Mouse (Mus musculus) stomach, embryonic 16.5 days (tissue): ENCODE results near the gene Pde4d. TPM values are rescaled to one million over a fixed set of nuclear protein-coding genes. Genes with fewer than 3 reads are reported as not detected.

Source experiments
- ATAC-seq: fragments of 200-750 bp; cut with Nextera tagmentation; 2 replicates; pipeline ENCODE4 v1.8.0; 2017; ENCODE audit warnings: moderate number of reproducible peaks, moderate TSS enrichment; ENCODE audit not compliant: insufficient read depth, low FRiP score
- H3K27ac ChIP-seq: fragments of 300-500 bp; sonication (generic); 2 replicates; pipeline ENCODE4 v1.5.1; 2014; ENCODE audit warnings: low read length
- H3K27me3 ChIP-seq: fragments of 300-500 bp; sonication (generic); 2 replicates; pipeline ENCODE4 v1.6.1; 2014; ENCODE audit warnings: low read length, control low read depth, mixed read lengths; ENCODE audit not compliant: control insufficient read depth, insufficient read depth
- H3K36me3 ChIP-seq: fragments of 300-500 bp; sonication (generic); 2 replicates; pipeline ENCODE4 v1.6.1; 2014; ENCODE audit warnings: low read length; ENCODE audit not compliant: control insufficient read depth, insufficient read depth
- H3K4me1 ChIP-seq: fragments of 300-500 bp; sonication (generic); 2 replicates; pipeline ENCODE4 v1.6.1; 2014; ENCODE audit warnings: low read length, control low read depth, mixed read lengths; ENCODE audit not compliant: control insufficient read depth, insufficient read depth
- H3K4me2 ChIP-seq: fragments of 300-500 bp; sonication (generic); 2 replicates; pipeline ENCODE4 v1.6.1; 2014; ENCODE audit warnings: low read depth, low read length, mixed read lengths
- H3K4me3 ChIP-seq: fragments of 300-500 bp; sonication (generic); replicated peaks from 2 replicates; pipeline ENCODE4 v1.5.1; 2014; ENCODE audit warnings: mild to moderate bottlenecking, low read length
- H3K9ac ChIP-seq: fragments of 300-500 bp; sonication (generic); 2 replicates; pipeline ENCODE4 v1.6.1; 2014; ENCODE audit warnings: low read length
- H3K9me3 ChIP-seq: fragments of 300-500 bp; sonication (generic); replicated peaks from 2 replicates; pipeline ENCODE4 v1.6.1; 2016; ENCODE audit warnings: low read length, control low read depth; ENCODE audit not compliant: control insufficient read depth
- WGBS: fragments of 180-500 bp; shearing (Covaris S2); extraction: QIAGEN DNeasy Blood & Tissue Kit; methylation state at CpG from one replicate; pipeline ENCODE4 v1.1.7; 2014; 5-methylcytosine and 5-hydroxymethylcytosine counted together
- polyA plus RNA-seq: library from polyadenylated mRNA; unstranded; fragments of >200 nt; fragmentation: Nextera tagmentation; extraction: Ambion mirVana; gene quantifications from 2 replicates; pipeline ENCODE4 v1.2.1, GENCODE M21; 2015

Pde4d gene
- polyA plus RNA-seq, 1 experiment from 2014 or later: 22.1 TPM

- 82% methylated on average over 4 of the region's 4 CpGs for WGBS
- no peak overlapping the region for H3K27ac ChIP-seq
Measured at GRCm38 (mm10) chr13:109508472-109508871, 1058.7 kb downstream of the Pde4d start.

GRCm38 (mm10) chr13:109518194-109518593 lies 1068.4 kb downstream of the Pde4d start:
- Histone ChIP-seq H3K4me1 (no peaks in the 10 kb centered on the region), H3K4me2 (no peak overlapping the region), H3K36me3 (no peaks in the 10 kb centered on the region), H3K4me3 (no peak overlapping the region), H3K9me3 (no peaks in the 10 kb centered on the region), H3K27me3 (no peaks in the 10 kb centered on the region), H3K27ac (no peak overlapping the region), H3K9ac (no peak overlapping the region)
- no peak for ATAC-seq
- 97% methylated on average over 1 of the region's 1 CpGs for WGBS

More at GRCm38 (mm10) chr13:109508472-109508871, 1058.7 kb downstream of the Pde4d start:
- no peak overlapping the region for H3K9ac ChIP-seq
- H3K27me3 ChIP-seq: no peaks in the 10 kb centered on the region
- ATAC-seq: no peak
- no peak overlapping the region for H3K4me3 ChIP-seq
- no peak overlapping the region for H3K4me2 ChIP-seq
- H3K36me3 ChIP-seq: no peaks in the 10 kb centered on the region
- H3K4me1 ChIP-seq: peaks cover 10% of the 10 kb centered on the region; the same call in 1 of the 2 replicates
- no peaks in the 10 kb centered on the region for H3K9me3 ChIP-seq

- Histone ChIP-seq H3K27me3 (no peaks in the 10 kb centered on the region), H3K4me1 (no peaks in the 10 kb centered on the region), H3K27ac (no peak overlapping the region), H3K4me2 (no peak overlapping the region), H3K9me3 (no peaks in the 10 kb centered on the region), H3K36me3 (no peaks in the 10 kb centered on the region), H3K9ac (no peak overlapping the region), H3K4me3 (no peak overlapping the region)
- 35% methylated on average over 3 of the region's 3 CpGs for WGBS
- no peak for ATAC-seq
Measured at GRCm38 (mm10) chr13:109519485-109519884, 1069.7 kb downstream of the Pde4d start.

- Histone ChIP-seq H3K4me3 (no peak overlapping the region), H3K36me3 (no peaks in the 10 kb centered on the region), H3K9me3 (no peaks in the 10 kb centered on the region), H3K27me3 (no peaks in the 10 kb centered on the region), H3K4me2 (no peak overlapping the region), H3K9ac (no peak overlapping the region), H3K4me1 (no peaks in the 10 kb centered on the region), H3K27ac (no peak overlapping the region)
- WGBS: 88% methylated on average over 2 of the region's 2 CpGs
- no peak for ATAC-seq
Measured at GRCm38 (mm10) chr13:109519966-109520646, 1070.4 kb downstream of the Pde4d start.

GRCm38 (mm10) chr13:109533838-109534523 lies 1084.2 kb downstream of the Pde4d start:
- no peak overlapping the region for H3K27ac ChIP-seq
- no peaks in the 10 kb centered on the region for H3K4me1 ChIP-seq
- no peak overlapping the region for H3K9ac ChIP-seq
- H3K27me3 ChIP-seq: no peaks in the 10 kb centered on the region
- no peak overlapping the region for H3K4me2 ChIP-seq
- WGBS: 69% methylated on average over 3 of the region's 3 CpGs
- H3K4me3 ChIP-seq: no peak overlapping the region
- H3K36me3 ChIP-seq: no peaks in the 10 kb centered on the region
- no peaks in the 10 kb centered on the region for H3K9me3 ChIP-seq
- no peak for ATAC-seq

GRCm38 (mm10) chr13:109534709-109535284 lies 1085.0 kb downstream of the Pde4d start:
- ATAC-seq: no peak
- no peak overlapping the region for H3K4me2 ChIP-seq
- no peaks in the 10 kb centered on the region for H3K4me1 ChIP-seq
- H3K36me3 ChIP-seq: no peaks in the 10 kb centered on the region
- H3K9me3 ChIP-seq: no peaks in the 10 kb centered on the region
- H3K9ac ChIP-seq: no peak overlapping the region
- WGBS: 52% methylated on average over 5 of the region's 5 CpGs
- no peaks in the 10 kb centered on the region for H3K27me3 ChIP-seq
- no peak overlapping the region for H3K4me3 ChIP-seq
- no peak overlapping the region for H3K27ac ChIP-seq

GRCm38 (mm10) chr13:109536636-109537035 lies 1086.9 kb downstream of the Pde4d start:
- H3K9ac ChIP-seq: no peak overlapping the region
- H3K4me1 ChIP-seq: no peaks in the 10 kb centered on the region
- WGBS: 59% methylated on average over 4 of the region's 4 CpGs
- H3K9me3 ChIP-seq: no peaks in the 10 kb centered on the region
- no peak overlapping the region for H3K27ac ChIP-seq
- no peak overlapping the region for H3K4me2 ChIP-seq
- no peaks in the 10 kb centered on the region for H3K36me3 ChIP-seq
- H3K27me3 ChIP-seq: no peaks in the 10 kb centered on the region
- no peak overlapping the region for H3K4me3 ChIP-seq
- ATAC-seq: no peak

- ATAC-seq: no peak
- H3K27me3 ChIP-seq: no peaks in the 10 kb centered on the region
- no peaks in the 10 kb centered on the region for H3K36me3 ChIP-seq
- no peak overlapping the region for H3K4me3 ChIP-seq
- WGBS: 53% methylated on average over 3 of the region's 3 CpGs
- no peaks in the 10 kb centered on the region for H3K4me1 ChIP-seq
- no peak overlapping the region for H3K27ac ChIP-seq
- no peak overlapping the region for H3K9ac ChIP-seq
- no peak overlapping the region for H3K4me2 ChIP-seq
- no peaks in the 10 kb centered on the region for H3K9me3 ChIP-seq
Measured at GRCm38 (mm10) chr13:109539371-109539770, 1089.6 kb downstream of the Pde4d start.

GRCm38 (mm10) chr13:109544646-109545045 lies 1094.9 kb downstream of the Pde4d start:
- no peak overlapping the region for H3K9ac ChIP-seq
- 63% methylated on average over 4 of the region's 4 CpGs for WGBS
- no peak overlapping the region for H3K27ac ChIP-seq
- H3K4me2 ChIP-seq: no peak overlapping the region
- H3K4me1 ChIP-seq: no peaks in the 10 kb centered on the region
- H3K36me3 ChIP-seq: no peaks in the 10 kb centered on the region
- no peak for ATAC-seq
- H3K27me3 ChIP-seq: no peaks in the 10 kb centered on the region
- no peak overlapping the region for H3K4me3 ChIP-seq
- H3K9me3 ChIP-seq: no peaks in the 10 kb centered on the region
